ENCODE assay signal across 13 mouse cellular contexts in the genomic region with DNA sequence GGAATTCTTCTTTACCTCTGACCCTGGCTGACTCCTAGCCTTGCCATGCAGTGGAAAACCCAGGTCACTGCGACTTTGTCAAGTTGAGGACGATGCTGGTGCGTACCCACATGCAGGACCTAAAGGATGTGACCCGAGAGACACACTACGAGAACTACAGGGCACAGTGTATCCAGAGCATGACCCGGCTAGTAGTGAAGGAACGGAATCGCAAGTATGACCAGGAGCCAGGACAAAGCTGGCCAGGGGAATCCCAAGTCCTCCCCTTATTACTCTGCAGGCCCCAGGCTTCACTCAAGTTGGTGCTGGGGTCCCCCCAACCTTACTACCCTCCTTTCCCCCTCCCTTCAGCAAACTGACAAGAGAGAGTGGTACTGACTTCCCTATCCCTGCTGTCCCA. TPM values are rescaled to one million over a fixed set of nuclear protein-coding genes. Genes with fewer than 3 reads are reported as not detected.
A peak's percentile ranks its signal among the peaks of the same experiment; 100 is the strongest.
DNase-seq lines count a peak whose midpoint lies in the region; ATAC-seq and TF ChIP-seq lines count a peak whose summit lies in the region.
"Had no signal": no experiment of that assay in that cellular context is flagged by ENCODE, and none has a peak within 500 bp of the region (broad histone marks: within the 10 kb centered on the region; RNA-seq: fewer than 3 reads in every experiment).

No protein-coding gene starts in this region.

- no peak for TF ChIP-seq CTCF in testis, adult 2 months (IDR thresholded peaks at IDR 0.05; ENCODE audit: control insufficient read depth, insufficient read depth, insufficient replicate concordance, low read depth, low read length)

- no peak for ATAC-seq in hindbrain, embryonic 12.5 days (ENCODE audit: low FRiP score)
- no peak for ATAC-seq in hindbrain, embryonic 16.5 days

- peak; percentile 43 for DNase-seq in cerebellum, adult 9-11 months
- no peak for DNase-seq in cerebellum, adult 11-12 months
- DNase-seq in testis, postnatal 14 days (ENCODE audit: low spot score), result no peak
- DNase-seq in spleen, postnatal 4 days (ENCODE audit: low spot score in 2 of 2), result no peak
- DNase-seq in right cerebral cortex, postnatal 25 days, result no peak
- DNase-seq: gastrocnemius, postnatal 25 days; kidney, postnatal 10 days had no signal

- peaks cover 7% of the 10 kb centered on the region; the same call in 1 of the 2 replicates for H3K36me3 ChIP-seq in hindbrain, embryonic 12.5 days
- 0 out of 2 replicates have a peak, but pooled peaks cover 2% of the 10 kb centered on the region for H3K36me3 ChIP-seq in hindbrain, embryonic 16.5 days (ENCODE audit: control insufficient read depth, insufficient read depth, low read length)
- H3K36me3 ChIP-seq in testis, adult 2 months (ENCODE audit: control insufficient read depth, insufficient read depth, low read length), result no peaks in the 10 kb centered on the region; the same call in 1 of the 2 replicates

- no peak overlapping the region for H3K27ac ChIP-seq in hindbrain, embryonic 12.5 days
- H3K27ac ChIP-seq in hindbrain, embryonic 16.5 days (ENCODE audit: low read depth, low read length), result no peak overlapping the region
- no peak overlapping the region for H3K27ac ChIP-seq in testis, adult 2 months (ENCODE audit: control insufficient read depth, insufficient read depth, low read depth, low read length)
- H3K27ac ChIP-seq: left cerebral cortex, adult 2 months; macrophage had no signal

- peaks cover 39% of the 10 kb centered on the region for H3K4me1 ChIP-seq in hindbrain, embryonic 12.5 days
- H3K4me1 ChIP-seq in hindbrain, embryonic 16.5 days (ENCODE audit: control insufficient read depth, insufficient read depth, low read depth, low read length), result peaks cover 26% of the 10 kb centered on the region
- peaks cover 8% of the 10 kb centered on the region for H3K4me1 ChIP-seq in testis, adult 2 months (ENCODE audit: control insufficient read depth, insufficient read depth, low read length)

- no peaks in the 10 kb centered on the region for H3K27me3 ChIP-seq in hindbrain, embryonic 12.5 days
- H3K27me3 ChIP-seq in hindbrain, embryonic 16.5 days (replicated peaks; ENCODE audit: control insufficient read depth, insufficient read depth, low read length), result no peaks in the 10 kb centered on the region
- H3K27me3 ChIP-seq in testis, adult 2 months (ENCODE audit: control insufficient read depth, insufficient read depth, low read length), result no peaks in the 10 kb centered on the region

- H3K4me2 ChIP-seq in hindbrain, embryonic 12.5 days (replicated peaks), result peak overlapping the region; percentile 87; the same call in 1 of the 2 replicates
- no peak overlapping the region for H3K4me2 ChIP-seq in hindbrain, embryonic 16.5 days (ENCODE audit: low read length)

- H3K9me3 ChIP-seq in hindbrain, embryonic 12.5 days (replicated peaks), result no peaks in the 10 kb centered on the region
- no peaks in the 10 kb centered on the region for H3K9me3 ChIP-seq in hindbrain, embryonic 16.5 days (ENCODE audit: control insufficient read depth, low read length)
- H3K9me3 ChIP-seq: G1E had no signal

- WGBS in hindbrain, embryonic 12.5 days, result 96% methylated on average over 8 of the region's 8 CpGs
- WGBS in hindbrain, embryonic 16.5 days, result 93% methylated on average over 8 of the region's 8 CpGs

- H3K9ac ChIP-seq in hindbrain, embryonic 12.5 days, result no peak overlapping the region
- H3K9ac ChIP-seq in hindbrain, embryonic 16.5 days (ENCODE audit: low read depth, low read length), result no peak overlapping the region

- no peak overlapping the region for H3K4me3 ChIP-seq in hindbrain, embryonic 12.5 days
- H3K4me3 ChIP-seq in hindbrain, embryonic 16.5 days (ENCODE audit: low read length), result no peak overlapping the region
- H3K4me3 ChIP-seq in testis, adult 2 months (ENCODE audit: control insufficient read depth, low read depth, low read length), result peak overlapping the region; percentile 32

- no peak for TF ChIP-seq POLR2A in testis, adult 2 months (IDR thresholded peaks at IDR 0.05; ENCODE audit: control insufficient read depth, low read depth, low read length)

RNA-seq across cellular contexts. Expression of a gene that starts 2.4 kb away (rescaled TPM):
- polyA plus RNA-seq in hindbrain, embryonic 12.5 days (2016; fragmentation: Nextera tagmentation; extraction: Ambion mirVana), result 81.2 and 86.8 TPM in 2 replicates
- polyA plus RNA-seq in hindbrain, embryonic 16.5 days (2015; fragmentation: Nextera tagmentation; extraction: Ambion mirVana), result 40.3 and 51.6 TPM in 2 replicates
- 33.6 and 33.7 TPM in 2 replicates for polyA plus RNA-seq in testis, adult 2 months (2012; rRNA removed)

RNA-seq across cellular contexts. Expression of a gene that starts 20.9 kb away (rescaled TPM):
- polyA plus RNA-seq in hindbrain, embryonic 12.5 days (2016; fragmentation: Nextera tagmentation; extraction: Ambion mirVana), result 13.1 and 14.1 TPM in 2 replicates
- polyA plus RNA-seq in hindbrain, embryonic 16.5 days (2015; fragmentation: Nextera tagmentation; extraction: Ambion mirVana), result 43.4 and 47.7 TPM in 2 replicates
- polyA plus RNA-seq in testis, adult 2 months (2012; rRNA removed), result 159 and 174 TPM in 2 replicates
- polyA plus RNA-seq: macrophage had no signal

RNA-seq across cellular contexts. Expression of a gene that starts 23.2 kb away (rescaled TPM):
- not detected in 2 replicates for polyA plus RNA-seq in hindbrain, embryonic 12.5 days (2016; fragmentation: Nextera tagmentation; extraction: Ambion mirVana)
- not detected in 2 replicates for polyA plus RNA-seq in hindbrain, embryonic 16.5 days (2015; fragmentation: Nextera tagmentation; extraction: Ambion mirVana)
- polyA plus RNA-seq in testis, adult 2 months (2012; rRNA removed), result 92.8 and 97.9 TPM in 2 replicates
- polyA plus RNA-seq: G1E, macrophage had no signal

RNA-seq across cellular contexts. Expression of a gene that starts 27.4 kb away (rescaled TPM):
- 0.43 and 0.45 TPM in 2 replicates for polyA plus RNA-seq in hindbrain, embryonic 12.5 days (2016; fragmentation: Nextera tagmentation; extraction: Ambion mirVana)
- 0.34 and 0.45 TPM in 2 replicates for polyA plus RNA-seq in hindbrain, embryonic 16.5 days (2015; fragmentation: Nextera tagmentation; extraction: Ambion mirVana)
- 89.4 and 90.3 TPM in 2 replicates for polyA plus RNA-seq in testis, adult 2 months (2012; rRNA removed)
- polyA plus RNA-seq: G1E, macrophage had no signal

Comparison
In these comparisons a context has a peak if more than half of its experiments do, and no peak if none do; other contexts are left out.
1. RNA of a gene that starts 23.2 kb away (polyA plus RNA-seq): 92.8 to 97.9 TPM in testis, adult 2 months; not detected in hindbrain, embryonic 12.5 days and not detected in hindbrain, embryonic 16.5 days; every median in the first group is over 10 times any median in the second.